Mouse (Mus musculus) small intestine, adult 2 months (tissue): ENCODE results near the gene Olfr802.

ENCODE experiments used
- CTCF ChIP-seq: fragments of 200-500 bp; IDR thresholded peaks from 2 replicates; pipeline ENCODE4 v1.5.1; 2012; ENCODE audit warnings: low read depth, mild to moderate bottlenecking, control low read depth, inconsistent platforms, low read length, moderate library complexity, mixed read lengths; ENCODE audit not compliant: insufficient replicate concordance, insufficient read length; ENCODE audit errors: extremely low read depth
- POLR2A ChIP-seq: fragments of 200-500 bp; IDR thresholded peaks from 2 replicates; pipeline ENCODE4 v1.6.1; 2012; ENCODE audit warnings: low read depth, mild to moderate bottlenecking, control low read depth, inconsistent platforms, low read length, moderate library complexity

DNA sequence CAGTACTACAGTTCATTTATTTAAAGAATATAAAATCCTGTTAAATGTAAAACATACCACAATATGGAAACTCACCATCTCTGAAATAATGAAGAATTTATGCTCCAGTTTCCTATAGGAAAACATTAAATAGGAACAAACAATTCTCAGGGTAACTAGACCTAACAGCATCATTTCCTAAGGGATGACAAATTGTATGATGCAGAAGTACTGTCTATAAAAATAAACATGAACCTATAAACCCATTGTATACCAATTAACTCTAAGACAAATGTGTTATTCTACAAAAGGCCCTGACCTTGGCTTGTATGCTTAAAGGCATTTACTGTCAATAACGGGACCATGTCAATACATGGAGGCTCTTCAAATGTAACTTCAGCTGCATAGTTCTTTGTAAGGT is 14.2 kb downstream of the Olfr802 start, which contains the start of gene Olfr801:
- TF ChIP-seq CTCF: no peak
- no peak for TF ChIP-seq POLR2A
